ENCODE assay signal across 8 mouse cellular contexts in genomic region chr14:118089215-118089805, GRCm38 (mm10). TPM values are rescaled to one million over a fixed set of nuclear protein-coding genes. Genes with fewer than 3 reads are reported as not detected.
A peak's percentile ranks its signal among the peaks of the same experiment; 100 is the strongest.
DNase-seq lines count a peak whose midpoint lies in the region; ATAC-seq lines count a peak whose summit lies in the region.

No protein-coding gene starts in this region.

- H3K27me3 ChIP-seq in forebrain, embryonic 11.5 days (ENCODE audit: control insufficient read depth, insufficient read depth, low read length): no peaks in the 10 kb centered on the region
- H3K27me3 ChIP-seq in heart, embryonic 16.5 days (ENCODE audit: control insufficient read depth, insufficient read depth, low read length): no peaks in the 10 kb centered on the region
- no peaks in the 10 kb centered on the region; the same call in 1 of the 2 replicates for H3K27me3 ChIP-seq in liver, embryonic 15.5 days
- no peaks in the 10 kb centered on the region for H3K27me3 ChIP-seq in neural tube, embryonic 12.5 days (replicated peaks)

- no peaks in the 10 kb centered on the region for H3K36me3 ChIP-seq in forebrain, embryonic 11.5 days (ENCODE audit: control insufficient read depth, insufficient read depth, low read length)
- no peaks in the 10 kb centered on the region for H3K36me3 ChIP-seq in heart, embryonic 16.5 days (ENCODE audit: control insufficient read depth, insufficient read depth)
- H3K36me3 ChIP-seq in liver, embryonic 15.5 days (replicated peaks): no peaks in the 10 kb centered on the region
- H3K36me3 ChIP-seq in neural tube, embryonic 12.5 days: no peaks in the 10 kb centered on the region

- DNase-seq in CD8-positive naive resting alpha-beta T cell, adult 2 months (ENCODE audit: low read depth in 2 of 2, low spot score in 2 of 2): peak; percentile 88 to 92
- peak; percentile 72 for DNase-seq in c-Kit-positive CD71-negative TER-119-negative erythroid progenitor cells, embryonic 14.5 days (ENCODE audit: low read depth)
- peak; percentile 95 for DNase-seq in forebrain, embryonic 11.5 days (ENCODE audit: low spot score)
- peak; percentile 92 to 96 for DNase-seq in kidney, postnatal 36 days
- DNase-seq in telencephalon, adult 2 months (ENCODE audit: low read depth, low spot score): peak; percentile 70

- peak; percentile 73 for ATAC-seq in forebrain, embryonic 11.5 days (replicated peaks; ENCODE audit: low FRiP score)
- peak; percentile 83 for ATAC-seq in heart, embryonic 16.5 days (replicated peaks; ENCODE audit: extremely low read depth, insufficient read depth, low FRiP score)
- peak; percentile 77 for ATAC-seq in liver, embryonic 15.5 days (ENCODE audit: insufficient read depth)
- peak; percentile 81 for ATAC-seq in neural tube, embryonic 12.5 days (ENCODE audit: low FRiP score, low read depth)

- H3K9me3 ChIP-seq in forebrain, embryonic 11.5 days (ENCODE audit: control insufficient read depth, low read length): no peaks in the 10 kb centered on the region
- no peaks in the 10 kb centered on the region for H3K9me3 ChIP-seq in heart, embryonic 16.5 days (replicated peaks; ENCODE audit: control insufficient read depth, low read length)
- H3K9me3 ChIP-seq in liver, embryonic 15.5 days (replicated peaks): no peaks in the 10 kb centered on the region
- no peaks in the 10 kb centered on the region for H3K9me3 ChIP-seq in neural tube, embryonic 12.5 days

- H3K27ac ChIP-seq in forebrain, embryonic 11.5 days (ENCODE audit: low read depth, low read length): no peak overlapping the region; the same call in 1 of the 2 replicates
- peak overlapping the region; percentile 77 for H3K27ac ChIP-seq in heart, embryonic 16.5 days (ENCODE audit: low read length)
- peak overlapping the region; percentile 61 for H3K27ac ChIP-seq in liver, embryonic 15.5 days (replicated peaks)
- H3K27ac ChIP-seq in neural tube, embryonic 12.5 days: no peak overlapping the region

- WGBS in forebrain, embryonic 11.5 days: under 1% methylated on average over 44 of the region's 44 CpGs
- WGBS in heart, embryonic 16.5 days: under 1% methylated on average over 44 of the region's 44 CpGs
- WGBS in liver, embryonic 15.5 days (ENCODE audit: insufficient replicate concordance): under 1% methylated on average over 44 of the region's 44 CpGs
- under 1% methylated on average over 44 of the region's 44 CpGs for WGBS in neural tube, embryonic 12.5 days

- peak overlapping the region; percentile 64 for H3K9ac ChIP-seq in forebrain, embryonic 11.5 days (ENCODE audit: low read length)
- peak overlapping the region; percentile 79 for H3K9ac ChIP-seq in heart, embryonic 16.5 days (ENCODE audit: low read length)
- peak overlapping the region; percentile 52 for H3K9ac ChIP-seq in liver, embryonic 15.5 days
- peak overlapping the region; percentile 56 for H3K9ac ChIP-seq in neural tube, embryonic 12.5 days

- H3K4me3 ChIP-seq in forebrain, embryonic 11.5 days (ENCODE audit: low read depth, low read length): peak overlapping the region; percentile 62
- H3K4me3 ChIP-seq in heart, embryonic 16.5 days (ENCODE audit: low read length): peak overlapping the region; percentile 74
- peak overlapping the region; percentile 70 for H3K4me3 ChIP-seq in liver, embryonic 15.5 days (replicated peaks)
- H3K4me3 ChIP-seq in neural tube, embryonic 12.5 days: peak overlapping the region; percentile 63

- 0 out of 2 replicates have a peak, but pooled peaks cover 3% of the 10 kb centered on the region for H3K4me1 ChIP-seq in forebrain, embryonic 11.5 days (replicated peaks; ENCODE audit: control insufficient read depth, insufficient read depth, low read length)
- H3K4me1 ChIP-seq in heart, embryonic 16.5 days (ENCODE audit: control insufficient read depth, insufficient read depth, low read length): peaks cover 5% of the 10 kb centered on the region; the same call in 1 of the 2 replicates
- peaks cover 17% of the 10 kb centered on the region for H3K4me1 ChIP-seq in liver, embryonic 15.5 days (replicated peaks)
- peaks cover 14% of the 10 kb centered on the region; the same call in 1 of the 2 replicates for H3K4me1 ChIP-seq in neural tube, embryonic 12.5 days

- peak overlapping the region; percentile 69 for H3K4me2 ChIP-seq in forebrain, embryonic 11.5 days (ENCODE audit: low read depth, low read length, severe bottlenecking)
- peak overlapping the region; percentile 68 for H3K4me2 ChIP-seq in heart, embryonic 16.5 days (ENCODE audit: low read depth, low read length)
- peak overlapping the region; percentile 80 for H3K4me2 ChIP-seq in liver, embryonic 15.5 days
- H3K4me2 ChIP-seq in neural tube, embryonic 12.5 days (replicated peaks): peak overlapping the region; percentile 69

RNA-seq across cellular contexts. Expression of gene Dct, which starts 37.3 kb away (rescaled TPM):
- 8.5 and 9.7 TPM in 2 replicates for polyA plus RNA-seq in forebrain, embryonic 11.5 days (2014; fragmentation: Nextera tagmentation; extraction: Ambion mirVana)
- polyA plus RNA-seq in heart, embryonic 16.5 days (2015; fragmentation: Nextera tagmentation; extraction: Ambion mirVana): 2.5 and 2.6 TPM in 2 replicates
- 0.26 and 0.32 TPM in 2 replicates for polyA plus RNA-seq in liver, embryonic 15.5 days (2015; fragmentation: Nextera tagmentation; extraction: Ambion mirVana)
- polyA plus RNA-seq in neural tube, embryonic 12.5 days (2016; fragmentation: Nextera tagmentation; extraction: Ambion mirVana): 2.8 and 3.9 TPM in 2 replicates

RNA-seq across cellular contexts. Expression of gene Tgds, which starts 43.2 kb away (rescaled TPM):
- polyA plus RNA-seq in forebrain, embryonic 11.5 days (2014; fragmentation: Nextera tagmentation; extraction: Ambion mirVana): 27.6 and 30.3 TPM in 2 replicates
- polyA plus RNA-seq in heart, embryonic 16.5 days (2015; fragmentation: Nextera tagmentation; extraction: Ambion mirVana): 27.3 and 31.2 TPM in 2 replicates
- 13.3 and 13.5 TPM in 2 replicates for polyA plus RNA-seq in liver, embryonic 15.5 days (2015; fragmentation: Nextera tagmentation; extraction: Ambion mirVana)
- 26.3 and 27.8 TPM in 2 replicates for polyA plus RNA-seq in neural tube, embryonic 12.5 days (2016; fragmentation: Nextera tagmentation; extraction: Ambion mirVana)

RNA-seq across cellular contexts. Expression of gene Gpr180, which starts 47.6 kb away (rescaled TPM):
- 36.2 and 39.3 TPM in 2 replicates for polyA plus RNA-seq in forebrain, embryonic 11.5 days (2014; fragmentation: Nextera tagmentation; extraction: Ambion mirVana)
- polyA plus RNA-seq in heart, embryonic 16.5 days (2015; fragmentation: Nextera tagmentation; extraction: Ambion mirVana): 39.3 and 41.5 TPM in 2 replicates
- polyA plus RNA-seq in liver, embryonic 15.5 days (2015; fragmentation: Nextera tagmentation; extraction: Ambion mirVana): 12.0 and 13.1 TPM in 2 replicates
- polyA plus RNA-seq in neural tube, embryonic 12.5 days (2016; fragmentation: Nextera tagmentation; extraction: Ambion mirVana): 38.9 and 39.0 TPM in 2 replicates

Comparison
In these comparisons a context has a peak if more than half of its experiments do, and no peak if none do; other contexts are left out.
1. H3K27ac ChIP-seq: peak in heart, embryonic 16.5 days (single experiment) and liver, embryonic 15.5 days (single experiment); none in forebrain, embryonic 11.5 days (single experiment) and neural tube, embryonic 12.5 days (single experiment).
2. Peak in every context shown above with its lines, with median percentiles within 50 percentile points of each other: DNase-seq, ATAC-seq, H3K4me2 ChIP-seq, H3K4me3 ChIP-seq and H3K9ac ChIP-seq.